In the genomic region with DNA sequence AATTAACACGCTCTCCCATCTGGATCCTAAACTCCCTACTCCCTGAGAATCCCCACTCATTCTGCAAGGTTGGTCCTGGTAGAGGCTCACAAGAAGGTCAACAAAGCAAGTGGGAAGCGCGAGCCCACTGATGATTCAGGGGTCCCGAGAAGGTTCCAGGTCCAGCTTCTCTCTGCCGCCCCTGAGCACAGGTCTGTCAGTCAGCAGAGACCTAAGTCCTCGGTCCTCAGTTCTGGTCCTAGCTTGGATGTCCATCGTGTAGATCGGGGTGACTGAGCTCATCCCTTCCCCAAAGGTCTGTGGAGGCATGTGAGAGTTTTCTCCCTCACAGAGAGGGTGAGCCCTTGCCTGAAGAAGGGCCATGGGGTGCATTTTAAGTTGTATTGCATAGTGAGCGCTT, we compare ENCODE assay signal across 26 mouse cellular contexts. TPM values are rescaled to one million over a fixed set of nuclear protein-coding genes. Genes with fewer than 3 reads are reported as not detected.
"Had no signal": no experiment of that assay in that cellular context is flagged by ENCODE, and none has a peak within 500 bp of the region (broad histone marks: within the 10 kb centered on the region; RNA-seq: fewer than 3 reads in every experiment).

No protein-coding gene starts in this region.

- H3K4me1 ChIP-seq: midbrain, embryonic 12.5 days; midbrain, embryonic 15.5 days had no signal

- H3K9me3 ChIP-seq: midbrain, embryonic 12.5 days; midbrain, embryonic 15.5 days; neural tube, embryonic 13.5 days; neural tube, embryonic 15.5 days had no signal

- H3K36me3 ChIP-seq: midbrain, embryonic 12.5 days; midbrain, embryonic 15.5 days; neural tube, embryonic 13.5 days; neural tube, embryonic 15.5 days had no signal

- ATAC-seq: midbrain, embryonic 15.5 days had no signal

- H3K27me3 ChIP-seq: neural tube, embryonic 13.5 days; neural tube, embryonic 15.5 days had no signal

- DNase-seq: lung, adult 18-20 months; lung, embryonic 14.5 days; lung, postnatal 10 days; lung, postnatal 4 days; retina, postnatal 1 day; right cerebral cortex, adult 18-20 months; right cerebral cortex, postnatal 25 days; right cerebral cortex, postnatal 4 days; spleen, adult 18-20 months; thymus, adult 18-20 months; thymus, postnatal 14 days; thymus, postnatal 36 days had no signal

- H3K9ac ChIP-seq: lung, embryonic 14.5 days; midbrain, embryonic 12.5 days; midbrain, embryonic 15.5 days; neural tube, embryonic 13.5 days; neural tube, embryonic 15.5 days had no signal

- H3K4me2 ChIP-seq: lung, embryonic 14.5 days; midbrain, embryonic 12.5 days; midbrain, embryonic 15.5 days; neural tube, embryonic 13.5 days; neural tube, embryonic 15.5 days had no signal

- H3K27ac ChIP-seq: midbrain, embryonic 12.5 days; midbrain, embryonic 15.5 days; neural tube, embryonic 13.5 days; neural tube, embryonic 15.5 days had no signal

- H3K4me3 ChIP-seq: midbrain, embryonic 12.5 days; midbrain, embryonic 15.5 days; myocyte; neural tube, embryonic 13.5 days; neural tube, embryonic 15.5 days had no signal

RNA-seq across cellular contexts. Expression of a gene that starts 8.7 kb away (rescaled TPM):
- total RNA-seq: megakaryocyte, adult 5-6 weeks; megakaryocyte-erythroid progenitor cell, adult 5-6 weeks had no signal
- polyA plus RNA-seq: liver, embryonic 16.5 days; lung, embryonic 14.5 days; lung, embryonic 16.5 days; myocyte; small intestine, adult 2 months; thymus, postnatal 0 days had no signal

RNA-seq across cellular contexts. Expression of a gene that starts 20.0 kb away (rescaled TPM):
- polyA plus RNA-seq: myocyte; neural tube, embryonic 13.5 days; small intestine, adult 2 months; stomach, embryonic 14.5 days; thymus, postnatal 0 days had no signal

RNA-seq across cellular contexts. Expression of a gene that starts 26.5 kb away (rescaled TPM):
- total RNA-seq: megakaryocyte, adult 5-6 weeks; megakaryocyte-erythroid progenitor cell, adult 5-6 weeks had no signal
- polyA plus RNA-seq: liver, embryonic 16.5 days; lung, embryonic 14.5 days; lung, embryonic 16.5 days; midbrain, embryonic 12.5 days; midbrain, embryonic 15.5 days; myocyte; neural tube, embryonic 11.5 days; neural tube, embryonic 13.5 days; neural tube, embryonic 15.5 days; small intestine, adult 2 months; stomach, embryonic 14.5 days; stomach, embryonic 16.5 days; thymus, postnatal 0 days had no signal

RNA-seq across cellular contexts. Expression of a gene that starts 26.6 kb away (rescaled TPM):
- total RNA-seq: megakaryocyte, adult 5-6 weeks had no signal
- polyA plus RNA-seq: myocyte; small intestine, adult 2 months had no signal

RNA-seq across cellular contexts. Expression of a gene that starts 32.6 kb away (rescaled TPM):
- total RNA-seq: megakaryocyte, adult 5-6 weeks; megakaryocyte-erythroid progenitor cell, adult 5-6 weeks had no signal
- polyA plus RNA-seq: liver, embryonic 16.5 days; lung, embryonic 14.5 days; lung, embryonic 16.5 days; midbrain, embryonic 12.5 days; midbrain, embryonic 15.5 days; myocyte; neural tube, embryonic 11.5 days; neural tube, embryonic 13.5 days; neural tube, embryonic 15.5 days; small intestine, adult 2 months; stomach, embryonic 14.5 days; stomach, embryonic 16.5 days; thymus, postnatal 0 days had no signal
